Mouse (Mus musculus) stomach, postnatal 0 days (tissue): ENCODE results near the gene Ccdc149.

ENCODE experiments used
- CTCF ChIP-seq: IDR thresholded peaks from 2 replicates; pipeline ENCODE4 v1.5.1; 2016; ENCODE audit warnings: antibody characterized with exemption, low read depth, mild to moderate bottlenecking, moderate library complexity
- EP300 ChIP-seq: optimal IDR thresholded peaks from 2 replicates; pipeline ENCODE3; 2016; ENCODE audit warnings: antibody characterized with exemption

DNA sequence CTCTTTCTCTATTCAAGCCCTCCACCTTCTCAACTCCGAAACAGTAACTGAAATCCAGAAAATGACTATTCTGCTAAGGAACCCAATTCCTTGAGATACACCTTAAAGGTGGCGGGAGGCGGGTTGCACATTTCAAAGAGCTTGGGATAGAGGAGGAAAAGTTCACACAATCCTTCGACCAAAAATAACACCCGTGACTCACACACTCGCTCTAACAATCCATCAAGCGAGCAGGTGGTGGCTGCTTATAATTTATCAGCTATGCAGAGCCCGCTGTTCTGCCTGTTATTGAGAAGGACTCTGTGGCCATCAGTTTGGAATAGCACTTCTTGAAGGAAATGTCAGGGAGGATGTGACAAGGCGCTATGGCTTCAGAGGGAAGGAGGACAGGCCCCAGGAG lies 45.5 kb downstream of the Ccdc149 start:
- TF ChIP-seq CTCF, result no peak
- no peak for TF ChIP-seq EP300
